Mouse (Mus musculus) olfactory bulb, adult 2 months (tissue): ENCODE results near the gene Naxd.

Source experiments
- CTCF ChIP-seq: fragments of 200-500 bp; IDR thresholded peaks from 2 replicates; pipeline ENCODE4 v1.5.1; 2012; ENCODE audit warnings: low read depth, mild to moderate bottlenecking, low read length, moderate library complexity; ENCODE audit not compliant: insufficient read depth
- POLR2A ChIP-seq: fragments of 200-500 bp; IDR thresholded peaks from 2 replicates; pipeline ENCODE4 v1.6.1; 2012; ENCODE audit warnings: mild to moderate bottlenecking, low read depth, low read length, moderate library complexity; ENCODE audit not compliant: insufficient read depth

- no peak for TF ChIP-seq CTCF
- no peak for TF ChIP-seq POLR2A
These were observed 49.8 kb downstream of the Naxd start for GRCm38 (mm10) chr8:11547063-11547462.
